Mouse (Mus musculus) megakaryocyte progenitor cell, adult 5-6 weeks (primary cell): ENCODE data around the gene Gm17467. TPM values are rescaled to one million over a fixed set of nuclear protein-coding genes. Genes with fewer than 3 reads are reported as not detected.
"Not testable (repeated sequence)": the region's sequence is repeated elsewhere in the genome, so short reads cannot be mapped to it uniquely, and the experiment has no call there.

Experiments
- ATAC-seq: replicated peaks from 2 replicates; pipeline ENCODE4 v1.8.0; 2016; ENCODE audit warnings: mild to moderate bottlenecking, moderate TSS enrichment, inconsistent platforms; ENCODE audit not compliant: poor library complexity
- total RNA-seq, 2 experiments: library from RNA; stranded (forward) in 1 of 2; stranded (reverse) in 1 of 2; fragments of 157-497, 149-512 nt in 1 of 2; fragments of 200-1000 nt in 1 of 2; gene quantifications; 2 replicates each; pipeline versions ENCODE4 v1.2.3 to v1.2.4; 2015 to 2017

Gm17467 gene
- total RNA-seq (2015) (not detected in 2 replicates), total RNA-seq (2017) (not detected in 2 replicates)

- not testable (repeated sequence) for ATAC-seq
Observed at GRCm38 (mm10) chrX:123704691-123705090, at the start of gene Gm17467. Gm17467 (minus strand) TSS chrX:123704791.

Other genes starting within 250 kb of the Gm17467 start
- gene Cldn34c2, start 123.1 kb downstream of the Gm17467 start, total RNA-seq (2015): not detected in 2 replicates
- not detected in 2 replicates for gene Cldn34c2, start 123.1 kb downstream of the Gm17467 start, total RNA-seq (2017)
- not detected in 2 replicates for gene Cldn34c3, start 88.9 kb upstream of the Gm17467 start, total RNA-seq (2015)
- gene Cldn34c3, start 88.9 kb upstream of the Gm17467 start, total RNA-seq (2017): not detected in 2 replicates